17 mouse cellular contexts compared by ENCODE assay signal in the genomic region with DNA sequence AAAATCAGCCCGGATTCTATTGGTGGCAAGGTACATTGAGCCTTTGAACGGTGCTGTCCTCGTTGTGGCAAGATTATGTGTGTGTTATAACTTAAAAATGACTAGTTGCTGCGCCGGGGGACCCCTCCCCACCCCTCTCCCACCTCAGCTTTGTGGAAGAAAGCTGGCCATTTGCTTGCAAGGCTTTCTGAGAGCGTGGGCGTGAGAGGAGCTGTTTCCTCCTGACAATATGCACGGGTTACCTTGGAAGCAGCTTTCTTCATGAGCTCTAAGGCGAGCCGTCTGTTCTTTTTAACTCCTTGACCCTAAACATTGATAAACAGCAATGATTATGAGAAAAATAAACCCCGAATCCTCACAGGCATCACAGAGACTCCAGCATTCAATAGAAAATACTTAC.
DNase-seq lines count a peak whose midpoint lies in the region; ATAC-seq and TF ChIP-seq lines count a peak whose summit lies in the region.
"Had no signal": no experiment of that assay in that cellular context is flagged by ENCODE, and none has a peak within 500 bp of the region (broad histone marks: within the 10 kb centered on the region; RNA-seq: fewer than 3 reads in every experiment).

No protein-coding gene starts in this region.

- no peak overlapping the region for H3K4me3 ChIP-seq in heart, postnatal 0 days (ENCODE audit: low read depth, low read length)
- H3K4me3 ChIP-seq in heart, adult 2 months, result no peak overlapping the region
- no peak overlapping the region for H3K4me3 ChIP-seq in midbrain, embryonic 16.5 days (ENCODE audit: low read depth, low read length)
- no peak overlapping the region for H3K4me3 ChIP-seq in limb, embryonic 10.5 days
- H3K4me3 ChIP-seq: limb, embryonic 12.5 days; liver, embryonic 15.5 days; megakaryocyte, embryonic 14.5 days had no signal

- intact Hi-C loops in heart, adult 2 months (cut with DNase I), result no loop called here

- H3K9ac ChIP-seq in heart, postnatal 0 days (replicated peaks; ENCODE audit: low read depth, low read length), result peak overlapping the region; percentile 14; the same call in 1 of the 2 replicates
- H3K9ac ChIP-seq in heart, adult 2 months (ENCODE audit: low read depth, low read length), result no peak overlapping the region
- H3K9ac ChIP-seq in midbrain, embryonic 16.5 days (ENCODE audit: low read depth, low read length), result no peak overlapping the region
- H3K9ac ChIP-seq: limb, embryonic 12.5 days; liver, embryonic 15.5 days had no signal

- H3K4me2 ChIP-seq in heart, postnatal 0 days (ENCODE audit: low read depth, low read length), result peak overlapping the region; percentile 26; the same call in 1 of the 2 replicates
- H3K4me2 ChIP-seq in midbrain, embryonic 16.5 days (ENCODE audit: low read length), result no peak overlapping the region
- H3K4me2 ChIP-seq: limb, embryonic 12.5 days; liver, embryonic 15.5 days had no signal

- H3K27ac ChIP-seq in heart, postnatal 0 days (ENCODE audit: low read depth), result peak overlapping the region; percentile 48
- no peak overlapping the region for H3K27ac ChIP-seq in heart, adult 2 months
- H3K27ac ChIP-seq in midbrain, embryonic 16.5 days (ENCODE audit: low read length), result no peak overlapping the region
- no peak overlapping the region; the same call in 1 of the 2 replicates for H3K27ac ChIP-seq in limb, embryonic 10.5 days
- H3K27ac ChIP-seq: limb, embryonic 12.5 days; liver, embryonic 15.5 days had no signal

- no peak for ATAC-seq in heart, postnatal 0 days (ENCODE audit: insufficient read depth, low read depth)
- ATAC-seq in midbrain, embryonic 16.5 days, result 0 out of 2 replicates have a peak, but pooled peaks have one; percentile 14
- ATAC-seq: inflammation-experienced regulatory T-cells, adult 6 months; Patski had no signal

- 17% methylated on average over 11 of the region's 11 CpGs for WGBS in heart, postnatal 0 days
- WGBS in heart, adult 2 months, result 22% methylated on average over 11 of the region's 11 CpGs
- WGBS in midbrain, embryonic 16.5 days, result 22% methylated on average over 11 of the region's 11 CpGs
- WGBS in limb, embryonic 10.5 days, result 65% methylated on average over 11 of the region's 11 CpGs

- TF ChIP-seq CTCF in heart, postnatal 0 days (IDR thresholded peaks at IDR 0.05; ENCODE audit: low read depth), result no peak
- TF ChIP-seq CTCF in heart, adult 2 months (IDR thresholded peaks at IDR 0.05), result no peak

- TF ChIP-seq POLR2A in heart, adult 2 months (IDR thresholded peaks at IDR 0.05; ENCODE audit: insufficient read depth, low read depth, low read length), result no peak

- H3K4me1 ChIP-seq in heart, postnatal 0 days (ENCODE audit: control insufficient read depth, insufficient read depth), result peaks cover 11% of the 10 kb centered on the region
- no peaks in the 10 kb centered on the region; the same call in 1 of the 2 replicates for H3K4me1 ChIP-seq in heart, adult 2 months (ENCODE audit: control insufficient read depth, insufficient read depth, low read length)
- H3K4me1 ChIP-seq in midbrain, embryonic 16.5 days (ENCODE audit: control insufficient read depth, insufficient read depth, low read length), result peaks cover 6% of the 10 kb centered on the region; the same call in 1 of the 2 replicates
- peaks cover 4% of the 10 kb centered on the region; the same call in 1 of the 2 replicates for H3K4me1 ChIP-seq in limb, embryonic 10.5 days
- H3K4me1 ChIP-seq: limb, embryonic 12.5 days; liver, embryonic 15.5 days; megakaryocyte, embryonic 14.5 days had no signal

- H3K9me3 ChIP-seq in heart, postnatal 0 days (replicated peaks; ENCODE audit: control insufficient read depth, low read length), result no peaks in the 10 kb centered on the region
- H3K9me3 ChIP-seq in midbrain, embryonic 16.5 days (replicated peaks; ENCODE audit: control insufficient read depth, low read length, poor library complexity, severe bottlenecking), result peaks cover under 1% of the 10 kb centered on the region; the same call in 1 of the 2 replicates
- no peaks in the 10 kb centered on the region for H3K9me3 ChIP-seq in limb, embryonic 10.5 days (replicated peaks)
- H3K9me3 ChIP-seq: limb, embryonic 12.5 days; liver, embryonic 15.5 days had no signal

- H3K36me3 ChIP-seq in heart, postnatal 0 days (replicated peaks; ENCODE audit: control insufficient read depth, insufficient read depth, low read length), result no peaks in the 10 kb centered on the region
- no peaks in the 10 kb centered on the region for H3K36me3 ChIP-seq in heart, adult 2 months (ENCODE audit: control insufficient read depth, insufficient read depth, low read length)
- H3K36me3 ChIP-seq in midbrain, embryonic 16.5 days (ENCODE audit: control insufficient read depth, insufficient read depth, low read length), result 0 out of 2 replicates have a peak, but pooled peaks cover 4% of the 10 kb centered on the region
- H3K36me3 ChIP-seq in limb, embryonic 10.5 days, result no peaks in the 10 kb centered on the region
- H3K36me3 ChIP-seq: limb, embryonic 12.5 days; liver, embryonic 15.5 days had no signal

- peak; percentile 34 for DNase-seq in cerebellum, adult 9-10 months
- DNase-seq in cerebellum, postnatal 14 days, result no peak
- no peak for DNase-seq in heart, postnatal 0 days (ENCODE audit: low spot score)
- no peak for DNase-seq in heart, adult 2 months
- peak; percentile 75 to 83 for DNase-seq in right cerebral cortex, postnatal 10 days (ENCODE audit: low spot score in 2 of 2)
- DNase-seq in right cerebral cortex, postnatal 4 days, result no peak
- DNase-seq in limb, embryonic 10.5 days (ENCODE audit: low spot score), result no peak
- DNase-seq: cerebellum, adult 11 months; kidney, adult 9 months; kidney, postnatal 4 days; lung, postnatal 10 days had no signal

- no peaks in the 10 kb centered on the region for H3K79me2 ChIP-seq in heart, adult 2 months (replicated peaks; ENCODE audit: control insufficient read depth, insufficient read depth, low read length)

- H3K27me3 ChIP-seq in heart, postnatal 0 days (ENCODE audit: control insufficient read depth, insufficient read depth, low read length), result no peaks in the 10 kb centered on the region
- no peaks in the 10 kb centered on the region for H3K27me3 ChIP-seq in heart, adult 2 months (ENCODE audit: control insufficient read depth, insufficient read depth, low read length)
- no peaks in the 10 kb centered on the region for H3K27me3 ChIP-seq in midbrain, embryonic 16.5 days (ENCODE audit: control insufficient read depth, insufficient read depth, low read depth, low read length)
- no peaks in the 10 kb centered on the region for H3K27me3 ChIP-seq in limb, embryonic 10.5 days (ENCODE audit: low read depth, poor library complexity, severe bottlenecking)
- H3K27me3 ChIP-seq: limb, embryonic 12.5 days; liver, embryonic 15.5 days; megakaryocyte, embryonic 14.5 days; Patski had no signal

- no peak for TF ChIP-seq EP300 in heart, postnatal 0 days (IDR thresholded peaks at IDR 0.05; ENCODE audit: low read depth)
- TF ChIP-seq EP300 in heart, adult 2 months (IDR thresholded peaks at IDR 0.05; ENCODE audit: insufficient read depth, low read depth, low read length), result no peak

Comparison
In these comparisons a context has a peak if more than half of its experiments do, and no peak if none do; other contexts are left out.
1. DNase-seq: peak in cerebellum, adult 9-10 months (single experiment) and right cerebral cortex, postnatal 10 days (2 of 2); none in cerebellum, postnatal 14 days (0 of 2), heart, postnatal 0 days (single experiment), heart, adult 2 months (0 of 2), right cerebral cortex, postnatal 4 days (single experiment) and limb, embryonic 10.5 days (single experiment).